Mouse (Mus musculus) fat pad, adult 2 months (tissue): Measurements from ENCODE around the gene Iffo2.
A peak's percentile ranks its signal among the peaks of the same experiment; 100 is the strongest.

Experiments used
- DNase-seq: peaks from one replicate; pipeline ENCODE4 v3.0.0-alpha.2; 2011; ENCODE audit warnings: low read depth, low spot score; ENCODE audit errors: extremely low read depth

Gene Iffo2

DNA sequence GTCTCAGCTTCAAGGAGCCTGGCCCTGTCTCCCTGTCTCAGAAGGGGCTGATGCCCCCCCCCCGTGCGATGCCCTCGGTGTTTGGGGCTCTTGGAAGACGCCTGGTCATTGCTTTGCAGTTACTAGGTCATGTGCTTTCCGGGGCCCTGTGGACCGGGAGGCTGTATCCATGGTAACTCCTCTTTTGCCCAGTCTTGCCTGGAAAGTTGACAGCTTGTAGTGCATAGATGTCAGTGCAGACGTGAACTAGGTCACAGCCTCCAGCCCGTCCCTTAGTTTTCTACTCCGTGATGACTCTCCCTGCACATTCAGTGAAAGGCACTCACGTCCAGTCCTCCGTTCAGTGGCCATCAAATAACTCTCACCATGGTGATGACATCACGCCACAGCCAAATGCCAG lies 3.9 kb upstream of the Iffo2 start:
- no peak for DNase-seq

DNA sequence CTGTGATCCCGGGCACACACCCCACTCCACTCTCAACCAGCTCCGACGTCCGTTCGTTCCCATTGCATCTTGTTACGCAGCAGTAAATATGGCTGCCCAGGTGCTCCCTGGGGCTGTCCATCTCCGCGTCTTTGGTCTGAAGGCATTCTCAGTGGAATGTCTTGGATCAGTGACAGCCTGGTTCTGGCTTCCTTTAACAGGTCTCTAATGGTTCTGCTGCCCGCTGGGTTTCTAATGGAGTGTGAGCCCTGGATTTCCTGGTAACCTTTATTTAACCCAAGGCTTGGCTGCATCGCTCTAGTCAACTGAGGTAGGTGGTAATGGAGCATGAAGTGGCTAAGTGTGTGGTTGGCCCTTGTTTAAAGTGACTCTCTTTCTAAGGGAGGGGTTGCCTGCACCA lies 1.7 kb downstream of the Iffo2 start:
- no peak for DNase-seq

DNA sequence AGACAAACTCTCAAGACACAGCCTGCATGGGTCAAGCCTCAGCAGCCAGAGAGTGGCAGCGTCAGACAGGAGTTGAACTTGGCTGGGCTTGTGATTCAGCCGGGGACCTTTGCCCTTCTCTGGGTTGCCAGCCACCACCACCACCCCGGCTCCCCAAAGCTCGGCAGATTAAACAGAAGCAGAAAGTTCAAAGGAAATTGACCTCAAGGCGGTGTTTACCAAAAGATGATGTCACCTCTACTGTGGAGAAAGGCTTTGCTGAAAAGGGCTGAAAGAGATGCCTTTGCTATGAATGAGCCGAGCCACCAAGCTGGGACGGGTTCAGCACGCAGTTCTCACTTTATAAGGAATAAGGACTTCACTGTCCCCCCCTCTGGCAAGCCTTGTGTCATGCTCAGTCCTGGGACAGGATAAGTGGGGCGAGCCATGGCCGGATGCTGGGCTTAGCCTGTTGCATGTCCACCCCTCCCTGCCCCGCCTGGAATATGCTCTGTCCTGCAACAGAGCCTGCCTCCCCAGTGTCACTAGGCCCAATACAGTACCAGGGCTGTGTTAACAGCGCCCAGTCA lies 4.9 kb downstream of the Iffo2 start:
- no peak for DNase-seq

DNA sequence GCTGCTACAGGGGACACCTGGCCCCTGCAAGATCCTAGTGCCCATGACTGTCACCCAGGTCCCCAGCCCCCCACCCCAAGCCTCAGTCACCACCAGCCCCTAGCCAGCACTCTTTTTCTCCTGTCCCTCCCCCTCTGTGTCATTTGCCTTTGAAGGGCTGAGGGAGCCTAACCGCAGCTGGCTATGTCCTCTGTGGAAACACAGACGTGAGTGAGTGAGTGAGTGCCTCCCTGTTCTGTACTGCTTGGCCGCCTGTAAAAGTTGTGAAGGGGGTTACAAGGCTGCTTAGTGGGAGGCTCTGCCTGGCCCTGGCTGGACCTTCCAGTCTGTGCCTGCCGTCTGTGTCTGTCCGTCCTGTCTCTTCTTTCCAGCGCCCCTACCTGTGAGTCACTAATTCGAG lies 5.4 kb downstream of the Iffo2 start:
- no peak for DNase-seq

- no peak for DNase-seq
Measured at GRCm38 (mm10) chr4:139536706-139537105, 6.4 kb downstream of the Iffo2 start.

DNA sequence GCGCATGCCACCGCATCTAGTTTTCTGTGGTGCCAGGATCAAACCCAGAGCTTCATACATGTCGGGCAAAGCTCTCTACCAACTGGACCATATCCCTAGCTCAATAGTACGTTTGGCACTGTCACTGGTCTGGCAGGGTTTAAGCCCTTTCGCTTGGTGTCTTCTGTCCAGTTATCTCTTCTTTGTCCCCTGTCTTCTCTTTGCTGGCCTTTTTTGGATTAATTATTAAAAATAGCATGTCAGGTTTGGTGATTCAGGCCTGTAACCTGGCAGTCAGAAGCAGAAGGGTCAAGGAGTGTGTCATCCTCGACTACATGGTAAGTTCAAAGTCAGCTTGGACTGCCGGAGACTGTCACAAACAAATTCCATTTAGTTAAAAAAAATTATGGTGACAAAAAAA lies 10.4 kb downstream of the Iffo2 start:
- no peak for DNase-seq

DNA sequence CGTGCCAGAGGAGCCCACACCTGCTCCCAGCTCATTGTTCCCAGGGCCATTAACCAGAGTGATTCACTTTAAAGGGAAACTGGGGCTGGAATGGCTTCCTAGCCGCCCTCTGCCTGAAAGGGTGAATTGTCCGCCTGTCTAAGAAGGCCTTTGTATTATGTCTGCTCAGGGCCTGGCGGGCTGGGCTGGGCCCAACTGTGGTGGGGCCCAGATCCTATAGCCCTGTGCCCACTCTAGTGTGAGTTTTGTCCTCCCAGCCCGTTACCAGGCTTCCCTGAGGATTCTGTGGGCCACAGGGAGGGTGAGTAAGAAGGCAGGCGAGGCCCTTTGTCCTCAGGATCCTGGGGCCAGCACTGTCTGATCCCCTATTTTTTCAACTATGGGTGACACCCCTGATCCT lies 15.4 kb downstream of the Iffo2 start:
- no peak for DNase-seq

GRCm38 (mm10) chr4:139549448-139549847 lies 19.1 kb downstream of the Iffo2 start:
- no peak for DNase-seq

- DNase-seq: no peak
Measured at GRCm38 (mm10) chr4:139555235-139555634, 24.9 kb downstream of the Iffo2 start.

DNA sequence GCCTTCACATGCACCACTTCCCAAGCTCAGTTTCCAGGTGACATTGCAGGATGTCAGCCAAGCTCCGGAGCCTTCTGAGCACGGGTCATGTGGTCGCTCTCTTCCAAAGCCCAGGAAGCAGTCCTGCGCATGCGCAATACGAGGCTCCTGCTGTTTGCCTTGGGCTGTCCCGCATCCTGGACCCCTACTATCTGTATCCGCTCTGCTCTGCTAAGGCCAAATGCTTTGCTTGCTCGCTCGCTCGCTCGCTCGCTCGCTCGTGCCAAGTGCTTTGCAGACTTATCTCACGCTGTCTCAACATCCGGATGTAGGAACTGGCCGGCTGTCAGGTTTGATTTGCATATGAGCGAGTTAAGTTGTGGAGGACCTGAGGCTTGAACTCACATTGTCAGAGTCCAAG lies 25.6 kb downstream of the Iffo2 start:
- DNase-seq: no peak

- DNase-seq: no peak
Measured at GRCm38 (mm10) chr4:139568361-139568760, 38.0 kb downstream of the Iffo2 start.

- DNase-seq: no peak
Measured at GRCm38 (mm10) chr4:139570756-139571155, 40.4 kb downstream of the Iffo2 start.

DNA sequence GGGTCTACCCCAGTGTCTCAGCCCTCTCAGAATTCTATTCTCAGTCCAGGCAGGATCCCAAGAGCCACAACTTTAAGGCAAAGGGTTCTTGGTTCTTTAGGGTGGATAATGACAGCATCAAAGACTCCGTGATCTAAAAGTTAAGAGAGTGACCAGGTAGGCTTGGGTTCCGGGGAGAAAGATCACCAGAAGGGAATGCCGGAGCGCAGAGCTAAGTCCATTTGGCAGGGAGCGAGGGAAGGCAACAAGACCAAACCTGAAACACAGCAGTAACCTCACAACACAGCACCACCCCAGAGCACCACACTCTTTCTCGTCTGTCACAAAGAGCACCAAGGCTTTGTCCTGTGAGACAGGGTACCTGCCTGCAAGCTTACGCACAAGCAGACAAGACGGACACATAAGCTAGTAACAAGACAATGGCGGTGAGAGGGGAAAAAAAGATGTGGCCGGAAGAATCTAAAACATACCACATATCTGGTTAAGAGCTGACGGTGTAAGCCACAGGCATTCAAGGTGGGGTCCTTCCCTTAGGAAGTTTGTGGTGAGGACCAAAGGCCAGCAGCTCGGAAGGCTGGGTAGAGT lies 42.7 kb downstream of the Iffo2 start:
- DNase-seq: no peak

GRCm38 (mm10) chr4:139574156-139574798 lies 43.9 kb downstream of the Iffo2 start:
- peak; percentile 84 for DNase-seq

- DNase-seq: no peak
Measured at GRCm38 (mm10) chr4:139574799-139575672, 44.7 kb downstream of the Iffo2 start.

DNA sequence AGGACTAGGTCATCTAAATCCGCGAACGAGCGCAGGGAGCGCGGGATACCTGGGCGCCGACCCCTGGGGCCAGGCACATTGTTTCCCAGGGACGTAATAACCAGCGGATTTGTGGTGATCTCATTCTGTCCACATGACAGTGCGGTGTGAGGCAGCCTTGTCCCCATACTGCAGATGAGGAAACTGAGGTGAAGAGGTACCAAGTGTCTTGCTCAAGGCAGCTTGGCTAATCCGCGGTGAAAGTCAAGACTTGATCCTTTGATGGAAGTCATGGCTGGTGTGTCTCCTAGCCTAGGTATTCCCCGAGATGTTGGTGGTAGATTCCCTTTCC lies 45.3 kb downstream of the Iffo2 start:
- DNase-seq: no peak

DNA sequence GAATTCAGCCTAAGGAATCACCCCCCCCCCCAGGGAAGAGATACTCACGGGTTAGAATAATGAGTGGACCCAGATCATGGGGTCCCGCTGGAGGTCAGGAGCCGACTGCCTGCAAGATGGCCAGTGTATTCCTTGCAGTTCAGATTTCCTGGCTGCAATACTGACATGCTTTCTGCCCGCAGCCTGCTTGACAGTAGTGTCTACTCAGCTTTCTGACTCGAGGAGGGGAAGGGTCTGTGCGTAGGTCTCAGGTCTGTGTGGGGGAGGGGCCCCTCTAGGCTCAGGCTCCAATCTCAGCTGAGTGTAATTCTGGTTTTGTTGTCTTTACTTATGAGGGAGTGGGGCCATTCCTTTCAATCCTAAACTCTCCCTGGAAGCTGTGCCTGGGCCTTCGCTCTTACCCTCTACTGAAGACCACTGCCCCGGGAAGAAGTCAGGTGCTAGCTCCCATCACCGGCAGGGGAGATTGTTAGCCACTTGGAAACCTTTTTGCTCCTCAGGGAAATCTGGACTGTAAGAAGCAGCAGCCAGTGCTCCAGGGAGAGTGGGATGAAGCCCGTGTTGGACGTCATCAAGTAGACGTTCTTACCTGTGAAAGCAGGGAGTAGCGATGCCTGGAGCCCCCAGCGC lies 46.0 kb downstream of the Iffo2 start:
- DNase-seq: no peak

GRCm38 (mm10) chr4:139577006-139577405 lies 46.7 kb downstream of the Iffo2 start:
- DNase-seq: no peak

DNA sequence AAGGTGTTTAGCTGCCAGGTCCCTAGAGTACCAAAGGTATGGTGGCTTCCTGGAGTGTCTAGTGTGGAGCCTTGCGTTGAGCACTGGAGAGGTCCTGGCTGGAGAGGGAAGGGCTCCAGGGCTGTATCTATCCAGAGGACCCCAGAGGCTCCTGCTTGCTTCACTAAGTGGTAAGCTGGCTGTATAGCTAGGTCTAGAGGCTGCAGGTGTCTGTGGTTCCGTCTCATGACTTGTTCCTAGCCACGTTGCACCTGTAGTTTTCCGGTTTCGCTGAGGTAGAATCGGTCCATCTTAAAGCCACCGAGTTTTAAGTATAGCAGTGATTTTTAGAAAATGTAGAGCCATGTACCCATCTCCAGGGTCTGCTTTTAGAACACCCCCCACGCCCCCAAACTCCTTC lies 48.0 kb downstream of the Iffo2 start:
- DNase-seq: no peak

DNA sequence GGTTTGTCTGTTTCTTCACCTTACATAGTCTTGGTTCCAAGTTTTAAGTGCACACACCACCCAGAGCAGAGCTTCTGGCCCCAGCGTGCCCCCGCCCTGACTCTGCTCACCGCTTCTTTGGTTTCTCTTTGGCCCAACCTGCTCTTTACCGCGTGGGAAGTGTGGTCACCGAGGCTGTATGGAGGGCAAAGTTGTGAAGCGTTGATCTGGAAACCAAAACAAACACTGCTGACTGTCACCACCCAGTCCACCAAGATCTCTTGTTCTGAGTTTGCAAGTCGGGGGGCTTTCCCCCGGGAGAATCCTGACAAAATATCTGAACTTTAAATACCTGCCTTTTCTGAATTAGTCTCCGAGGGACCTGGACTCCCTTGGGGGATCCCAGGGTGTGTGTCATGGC lies 48.7 kb downstream of the Iffo2 start:
- no peak for DNase-seq

GRCm38 (mm10) chr4:139579466-139579865 lies 49.1 kb downstream of the Iffo2 start:
- DNase-seq: no peak
